Mouse (Mus musculus) myocyte (in vitro differentiated cells): ENCODE results near the gene Foxc1. TPM values are rescaled to one million over a fixed set of nuclear protein-coding genes. Genes with fewer than 3 reads are reported as not detected.

ENCODE experiments used
- H3K27me3 ChIP-seq: one replicate; pipeline ENCODE4 v1.6.1; 2011; ENCODE audit not compliant: control insufficient read depth, insufficient read depth, insufficient read length
- H3K36me3 ChIP-seq: one replicate; pipeline ENCODE4 v1.6.1; 2011; ENCODE audit not compliant: control insufficient read depth, insufficient read depth
- H3K4me2 ChIP-seq: one replicate; pipeline ENCODE4 v1.6.1; 2011; ENCODE audit warnings: low read depth, control low read depth
- H3K4me3 ChIP-seq: one replicate; pipeline ENCODE4 v1.5.1; 2011; ENCODE audit warnings: mild to moderate bottlenecking, control low read depth, moderate library complexity
- H3K79me2 ChIP-seq: one replicate; pipeline ENCODE4 v1.6.1; 2011; ENCODE audit not compliant: control insufficient read depth, insufficient read depth
- H3ac ChIP-seq: one replicate; pipeline ENCODE4 v1.6.1; 2011; ENCODE audit not compliant: control insufficient read depth, insufficient read length
- CEBPB ChIP-seq: IDR thresholded peaks from 2 replicates; pipeline ENCODE4 v1.6.1; 2011; ENCODE audit warnings: mild to moderate bottlenecking, moderate library complexity; ENCODE audit not compliant: poor library complexity, insufficient read depth, severe bottlenecking
- E2F4 ChIP-seq: IDR thresholded peaks from one replicate; pipeline ENCODE4 v1.6.1; 2011; ENCODE audit warnings: mild to moderate bottlenecking, control low read depth, moderate library complexity; ENCODE audit not compliant: insufficient read depth
- MAX ChIP-seq: IDR thresholded peaks from one replicate; pipeline ENCODE4 v1.6.1; 2011; ENCODE audit warnings: low read depth, mild to moderate bottlenecking, control low read depth
- MYOD1 ChIP-seq, 3 experiments: IDR thresholded peaks; one replicate each; pipeline ENCODE4 v1.6.1; 2011; ENCODE audit warnings: control low read depth in 2 of 3, low read depth in 2 of 3, mild to moderate bottlenecking in 2 of 3, moderate library complexity in 1 of 3; ENCODE audit not compliant: insufficient read length in 2 of 3, control insufficient read depth in 1 of 3
- MYOG ChIP-seq, 3 experiments: IDR thresholded peaks; one replicate each; pipeline ENCODE4 v1.6.1; 2011; ENCODE audit warnings: control low read depth in 2 of 3, low read depth in 2 of 3, mild to moderate bottlenecking in 2 of 3; ENCODE audit not compliant: insufficient read length in 2 of 3, control insufficient read depth in 1 of 3, insufficient read depth in 1 of 3
- POLR2A ChIP-seq: IDR thresholded peaks from one replicate; pipeline ENCODE4 v1.6.1; 2011; ENCODE audit warnings: low read depth, mild to moderate bottlenecking, control low read depth, moderate library complexity; ENCODE audit not compliant: insufficient read length
- POLR2AphosphoS2 ChIP-seq: IDR thresholded peaks from one replicate; pipeline ENCODE4 v1.6.1; 2011; ENCODE audit warnings: low read depth, control low read depth; ENCODE audit not compliant: insufficient read length
- REST ChIP-seq: IDR thresholded peaks from one replicate; pipeline ENCODE4 v1.6.1; 2011; ENCODE audit warnings: mild to moderate bottlenecking, control low read depth, moderate library complexity; ENCODE audit not compliant: insufficient read depth, insufficient read length
- SRF ChIP-seq: IDR thresholded peaks from one replicate; pipeline ENCODE4 v1.6.1; 2011; ENCODE audit warnings: low read depth; ENCODE audit not compliant: control insufficient read depth, insufficient read length
- TCF12 ChIP-seq: IDR thresholded peaks from one replicate; pipeline ENCODE4 v1.6.1; 2011; ENCODE audit warnings: mild to moderate bottlenecking, control low read depth; ENCODE audit not compliant: poor library complexity, insufficient read depth, severe bottlenecking
- TCF3 ChIP-seq: IDR thresholded peaks from one replicate; pipeline ENCODE4 v1.6.1; 2011; ENCODE audit warnings: low read depth, control low read depth; ENCODE audit not compliant: insufficient read length
- USF1 ChIP-seq: IDR thresholded peaks from one replicate; pipeline ENCODE4 v1.6.1; 2011; ENCODE audit warnings: low read depth, mild to moderate bottlenecking, control low read depth, moderate library complexity
- polyA plus RNA-seq: library from polyadenylated mRNA; unstranded; fragments of >200 nt; fragmentation: generic; extraction: Trizol; gene quantifications from one replicate; pipeline ENCODE4 v1.2.1, GENCODE M21; 2012; ENCODE audit warnings: missing spikeins

Foxc1 gene
- polyA plus RNA-seq, 1 experiment: 3.4 TPM

GRCm38 (mm10) chr13:31811542-31812021 is 5.1 kb downstream of the Foxc1 start:
- Histone ChIP-seq H3K4me3 (no peak overlapping the region), H3K79me2 (peaks cover 25% of the 10 kb centered on the region), H3K27me3 (no peaks in the 10 kb centered on the region), H3K36me3 (peaks cover 3% of the 10 kb centered on the region), H3K4me2 (no peak overlapping the region), H3ac (no peak overlapping the region)
- TF ChIP-seq CEBPB (no peak), REST (no peak), MAX (no peak), E2F4 (no peak)

GRCm38 (mm10) chr13:31812701-31813100 is 6.3 kb downstream of the Foxc1 start:
- peaks cover 21% of the 10 kb centered on the region for H3K79me2 ChIP-seq
- no peaks in the 10 kb centered on the region for H3K27me3 ChIP-seq
- no peak overlapping the region for H3K4me3 ChIP-seq
- peaks cover 3% of the 10 kb centered on the region for H3K36me3 ChIP-seq
- TF ChIP-seq SRF: no peak
- TF ChIP-seq POLR2A: no peak
- TF ChIP-seq MYOD1 (IDR thresholded peaks at IDR 0.05; ENCODE audit: control insufficient read depth in 1 of 3, insufficient read length in 2 of 3, low read depth in 2 of 3): no peak
- no peak for TF ChIP-seq USF1
- no peak for TF ChIP-seq TCF3
- no peak for TF ChIP-seq TCF12
- TF ChIP-seq CEBPB: no peak
- no peak for TF ChIP-seq E2F4
- no peak for TF ChIP-seq REST
- no peak for TF ChIP-seq POLR2AphosphoS2
- TF ChIP-seq MYOG (IDR thresholded peaks at IDR 0.05; ENCODE audit: control insufficient read depth in 1 of 3, insufficient read depth in 1 of 3, insufficient read length in 2 of 3, low read depth in 2 of 3): no peak
- TF ChIP-seq MAX: no peak
- H3K4me2 ChIP-seq: no peak overlapping the region
- H3ac ChIP-seq: no peak overlapping the region

GRCm38 (mm10) chr13:31815383-31816003 is 9.1 kb downstream of the Foxc1 start:
- no peak for TF ChIP-seq SRF
- TF ChIP-seq MYOG (IDR thresholded peaks at IDR 0.05; ENCODE audit: control insufficient read depth in 1 of 3, insufficient read depth in 1 of 3, insufficient read length in 2 of 3, low read depth in 2 of 3): no peak
- no peak for TF ChIP-seq TCF3
- TF ChIP-seq MYOD1 (IDR thresholded peaks at IDR 0.05; ENCODE audit: control insufficient read depth in 1 of 3, insufficient read length in 2 of 3, low read depth in 2 of 3): no peak
- no peak for TF ChIP-seq POLR2A
- no peak for TF ChIP-seq MAX
- TF ChIP-seq TCF12: no peak
- H3K79me2 ChIP-seq: peaks cover 2% of the 10 kb centered on the region
- H3K4me3 ChIP-seq: no peak overlapping the region
- H3K4me2 ChIP-seq: no peak overlapping the region
- no peaks in the 10 kb centered on the region for H3K27me3 ChIP-seq
- peaks cover 3% of the 10 kb centered on the region for H3K36me3 ChIP-seq
- H3ac ChIP-seq: no peak overlapping the region

- Histone ChIP-seq H3K79me2 (no peaks in the 10 kb centered on the region), H3K4me2 (no peak overlapping the region), H3K36me3 (no peaks in the 10 kb centered on the region), H3K27me3 (no peaks in the 10 kb centered on the region), H3ac (no peak overlapping the region), H3K4me3 (no peak overlapping the region)
- TF ChIP-seq REST (no peak), SRF (no peak), TCF3 (no peak), POLR2AphosphoS2 (no peak), USF1 (no peak), MAX (no peak), CEBPB (no peak), POLR2A (no peak), E2F4 (no peak), MYOG (IDR thresholded peaks at IDR 0.05; ENCODE audit: control insufficient read depth in 1 of 3, insufficient read depth in 1 of 3, insufficient read length in 2 of 3, low read depth in 2 of 3) (no peak), MYOD1 (IDR thresholded peaks at IDR 0.05; ENCODE audit: control insufficient read depth in 1 of 3, insufficient read length in 2 of 3, low read depth in 2 of 3) (no peak), TCF12 (no peak)
Measured at GRCm38 (mm10) chr13:31818337-31818736, 11.9 kb downstream of the Foxc1 start.
